Mouse (Mus musculus): ENCODE results near the gene Arid5a. TPM values are rescaled to one million over a fixed set of nuclear protein-coding genes. Genes with fewer than 3 reads are reported as not detected.

Gene Arid5a
- polyA plus RNA-seq, 1 experiment from 2014 or later: 2.2 TPM

DNA sequence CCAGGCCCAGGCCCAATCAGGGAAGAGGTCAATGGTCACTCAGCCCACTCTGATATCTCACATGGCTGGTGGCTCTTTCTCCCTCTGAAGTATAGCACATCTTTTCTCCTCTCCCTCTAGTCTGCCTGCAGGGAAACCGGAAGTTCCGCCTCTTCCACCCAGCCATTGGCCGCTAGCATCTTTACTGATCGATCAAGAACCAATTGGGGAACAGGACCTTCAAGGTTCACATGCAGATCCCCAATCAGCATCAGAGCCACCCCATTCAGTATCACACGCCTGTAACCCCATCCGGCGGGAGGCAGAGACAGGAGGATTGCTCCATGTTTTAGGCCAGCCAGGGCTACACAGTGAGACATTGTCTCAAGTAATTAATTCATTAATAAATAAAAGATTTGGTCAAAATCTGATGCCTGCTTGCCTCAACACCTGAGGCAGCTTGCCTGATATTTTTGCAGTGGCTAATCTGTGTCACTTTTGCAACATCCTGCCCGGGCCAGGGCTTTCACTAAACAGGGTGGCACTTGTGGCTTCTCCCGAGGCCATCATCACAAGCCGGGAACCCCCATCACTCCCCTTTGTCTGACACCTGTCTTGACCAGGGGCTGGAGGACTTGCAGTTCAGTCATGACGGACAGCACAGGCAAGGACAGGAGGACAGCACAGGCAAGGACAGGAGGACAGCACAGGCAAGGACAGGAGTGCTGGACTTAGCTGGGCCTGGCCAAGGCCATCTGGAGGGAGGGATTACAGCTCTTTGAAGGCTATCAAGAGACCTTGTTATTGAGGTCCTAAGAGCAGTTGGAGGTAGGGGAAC is 7.6 kb downstream of the Arid5a start:
- Histone ChIP-seq H3K4me1 (no peaks in the 10 kb centered on the region), H3K36me3 (ENCODE audit: poor library complexity, severe bottlenecking) (no peaks in the 10 kb centered on the region), H3K9ac (no peak overlapping the region), H3K4me3 (no peak overlapping the region), H3K4me2 (no peak overlapping the region), H3K27me3 (no peaks in the 10 kb centered on the region), H3K27ac (no peak overlapping the region), H3K9me3 (replicated peaks) (no peaks in the 10 kb centered on the region)
- WGBS: 93% methylated on average over 11 of the region's 11 CpGs
- ATAC-seq: peak; percentile 48; the same call in 1 of the 2 replicates

DNA sequence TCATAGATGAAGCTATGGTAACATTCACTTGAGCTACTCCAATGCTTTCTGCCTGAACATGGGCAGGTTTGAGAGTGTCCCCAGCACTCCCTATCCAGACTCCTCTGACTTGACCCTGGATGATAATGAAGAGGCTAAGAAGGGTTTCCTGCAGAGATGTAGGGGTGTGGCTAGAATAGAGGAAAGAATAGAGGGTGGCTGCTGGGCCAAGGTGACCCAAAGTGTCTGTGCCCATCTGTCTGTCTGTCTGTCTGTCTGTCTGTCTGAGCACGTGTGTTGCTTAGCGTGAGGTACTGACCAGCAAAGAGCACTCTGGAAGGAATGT is 8.2 kb downstream of the Arid5a start:
- no peaks in the 10 kb centered on the region for H3K36me3 ChIP-seq (ENCODE audit: poor library complexity, severe bottlenecking)
- H3K27ac ChIP-seq: no peak overlapping the region
- H3K4me3 ChIP-seq: no peak overlapping the region
- H3K9me3 ChIP-seq (replicated peaks): no peaks in the 10 kb centered on the region
- H3K27me3 ChIP-seq: no peaks in the 10 kb centered on the region
- 90% methylated on average over 2 of the region's 2 CpGs for WGBS
- ATAC-seq: no peak
- no peak overlapping the region for H3K9ac ChIP-seq
- no peak overlapping the region for H3K4me2 ChIP-seq
- H3K4me1 ChIP-seq: no peaks in the 10 kb centered on the region

DNA sequence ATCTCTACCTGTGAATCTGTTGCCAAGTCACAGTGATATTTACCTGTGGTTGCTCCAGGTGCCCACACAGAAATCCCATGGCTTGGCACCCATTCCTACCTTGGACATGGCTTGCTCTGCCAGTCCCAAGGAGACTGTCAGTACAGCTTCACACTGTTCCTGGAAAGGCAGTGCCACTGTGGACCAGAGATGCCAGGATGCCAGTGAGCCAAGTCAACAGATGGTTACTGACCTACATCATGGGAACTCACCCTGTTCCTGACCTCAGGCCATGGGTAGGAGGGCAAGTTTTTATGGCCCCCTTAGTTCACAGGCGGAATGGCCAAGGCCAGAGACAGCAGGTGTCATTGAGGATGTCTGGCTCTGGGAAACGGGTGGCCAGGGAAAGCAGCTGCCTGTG is 13.6 kb downstream of the Arid5a start:
- Histone ChIP-seq H3K36me3 (ENCODE audit: poor library complexity, severe bottlenecking) (0 out of 2 replicates have a peak, but pooled peaks cover 5% of the 10 kb centered on the region), H3K4me1 (no peaks in the 10 kb centered on the region), H3K4me2 (no peak overlapping the region), H3K9ac (no peak overlapping the region), H3K9me3 (replicated peaks) (no peaks in the 10 kb centered on the region), H3K4me3 (no peak overlapping the region), H3K27ac (no peak overlapping the region), H3K27me3 (no peaks in the 10 kb centered on the region)
- WGBS: 87% methylated on average over 2 of the region's 2 CpGs
- ATAC-seq: no peak

DNA sequence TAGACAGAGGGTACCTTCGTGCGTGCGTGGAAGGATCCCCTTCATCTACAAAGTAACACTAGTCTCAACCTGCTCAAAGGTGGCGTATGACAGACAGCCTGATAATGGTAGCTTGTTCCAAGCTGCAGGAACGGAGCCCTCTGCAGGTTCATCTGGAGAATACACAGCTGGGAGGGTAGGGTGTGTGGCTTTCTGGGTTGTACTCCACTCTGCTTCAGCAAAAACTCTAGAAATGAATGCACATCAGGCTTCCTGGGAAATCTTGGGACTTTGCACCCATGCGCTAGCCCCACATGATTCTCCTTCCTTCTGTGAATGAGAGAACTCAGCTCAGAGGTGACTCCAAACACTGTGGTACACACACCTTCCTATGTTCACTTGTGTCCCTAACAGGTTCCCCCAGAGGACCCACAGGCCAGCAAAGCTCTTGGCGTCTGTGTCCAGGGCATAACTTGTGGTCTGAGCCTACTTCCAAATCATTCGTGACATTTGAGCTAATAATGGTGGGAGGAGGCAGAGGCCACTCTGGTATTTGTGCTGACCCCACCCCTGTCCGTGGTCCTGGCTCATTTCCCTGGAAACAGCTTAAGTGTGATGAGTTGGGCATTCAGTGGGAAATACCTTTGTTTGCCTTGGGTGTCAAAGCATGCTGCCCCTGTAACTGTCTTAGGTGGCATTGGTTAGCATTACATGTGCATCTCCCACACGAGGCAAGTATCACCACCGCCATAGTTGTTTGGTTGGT is 14.5 kb downstream of the Arid5a start:
- H3K4me3 ChIP-seq: no peak overlapping the region
- no peak overlapping the region for H3K4me2 ChIP-seq
- H3K9ac ChIP-seq: no peak overlapping the region
- ATAC-seq: no peak
- H3K36me3 ChIP-seq (ENCODE audit: poor library complexity, severe bottlenecking): 0 out of 2 replicates have a peak, but pooled peaks cover 5% of the 10 kb centered on the region
- no peaks in the 10 kb centered on the region for H3K4me1 ChIP-seq
- no peak overlapping the region for H3K27ac ChIP-seq
- WGBS: 69% methylated on average over 11 of the region's 11 CpGs
- H3K9me3 ChIP-seq (replicated peaks): no peaks in the 10 kb centered on the region
- H3K27me3 ChIP-seq: no peaks in the 10 kb centered on the region

DNA sequence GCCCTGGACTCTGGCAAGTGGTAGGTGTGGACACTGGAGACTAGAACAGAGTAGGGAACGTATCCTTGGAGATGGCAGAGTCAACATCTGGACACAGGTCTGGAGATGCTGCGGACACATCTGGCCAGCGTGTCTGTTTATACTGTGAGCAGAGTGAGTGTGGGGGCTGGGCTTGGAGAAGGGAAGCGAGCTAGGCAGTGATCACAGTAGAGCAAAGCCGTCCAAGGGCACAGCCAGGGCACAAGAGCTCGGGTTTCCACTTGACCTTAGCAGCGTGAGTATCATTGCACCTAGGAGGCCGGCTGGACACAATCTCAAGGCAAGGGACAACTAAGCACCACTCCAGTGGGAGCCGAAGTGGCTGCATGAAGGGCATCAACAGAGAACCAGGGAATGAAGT is 15.5 kb downstream of the Arid5a start:
- Histone ChIP-seq H3K4me3 (no peak overlapping the region), H3K9me3 (replicated peaks) (no peaks in the 10 kb centered on the region), H3K36me3 (ENCODE audit: poor library complexity, severe bottlenecking) (peaks cover 14% of the 10 kb centered on the region; the same call in 1 of the 2 replicates), H3K27ac (no peak overlapping the region), H3K4me2 (no peak overlapping the region), H3K4me1 (no peaks in the 10 kb centered on the region), H3K9ac (no peak overlapping the region), H3K27me3 (no peaks in the 10 kb centered on the region)
- WGBS: 81% methylated on average over 9 of the region's 9 CpGs
- ATAC-seq: no peak

DNA sequence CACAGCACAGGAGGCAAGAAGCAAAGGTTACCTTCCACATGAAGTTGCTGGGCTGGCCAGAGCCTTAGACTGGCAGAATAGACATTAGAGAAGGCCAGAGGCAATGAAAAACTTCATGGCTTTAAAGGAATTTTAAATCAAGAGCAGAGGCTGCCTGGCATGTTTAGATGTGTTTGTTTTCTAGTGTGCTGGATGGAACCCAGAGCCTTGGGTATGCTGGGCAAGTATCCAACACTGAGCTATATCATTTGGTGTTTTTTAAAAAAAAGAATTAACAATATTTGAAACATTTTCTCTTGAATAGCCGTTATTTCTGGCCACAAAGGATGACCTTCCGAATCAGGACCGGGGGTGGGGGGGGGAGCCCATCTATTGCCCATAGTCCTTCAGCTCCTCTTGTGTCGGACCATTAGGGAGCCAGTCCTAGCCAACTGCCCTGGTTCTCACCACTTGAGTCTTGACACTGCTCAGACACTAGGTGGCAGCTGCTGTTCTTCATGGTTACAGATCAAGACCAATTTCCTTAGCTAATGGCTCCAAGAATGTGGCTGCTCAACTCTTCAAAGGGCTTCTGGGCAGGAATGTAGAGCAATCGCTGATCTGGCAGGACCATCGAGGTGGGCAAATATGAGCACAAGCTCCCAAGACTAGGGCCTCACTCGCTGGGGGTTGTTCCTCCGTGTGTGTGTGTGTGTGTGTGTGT is 16.4 kb downstream of the Arid5a start:
- no peak overlapping the region for H3K9ac ChIP-seq
- H3K27ac ChIP-seq: no peak overlapping the region
- no peaks in the 10 kb centered on the region for H3K9me3 ChIP-seq (replicated peaks)
- H3K36me3 ChIP-seq (ENCODE audit: poor library complexity, severe bottlenecking): peaks cover 14% of the 10 kb centered on the region; the same call in 1 of the 2 replicates
- H3K4me1 ChIP-seq: no peaks in the 10 kb centered on the region
- H3K4me3 ChIP-seq: no peak overlapping the region
- H3K4me2 ChIP-seq: no peak overlapping the region
- peak; percentile 63 for ATAC-seq
- 53% methylated on average over 8 of the region's 8 CpGs for WGBS
- no peaks in the 10 kb centered on the region for H3K27me3 ChIP-seq

GRCm38 (mm10) chr1:36325900-36326321 is 18.4 kb downstream of the Arid5a start:
- WGBS: 92% methylated on average over 2 of the region's 2 CpGs
- no peak for ATAC-seq
- H3K4me3 ChIP-seq: no peak overlapping the region
- no peak overlapping the region for H3K4me2 ChIP-seq
- no peak overlapping the region for H3K27ac ChIP-seq
- no peaks in the 10 kb centered on the region for H3K27me3 ChIP-seq
- no peak overlapping the region for H3K9ac ChIP-seq
- no peaks in the 10 kb centered on the region for H3K9me3 ChIP-seq (replicated peaks)
- peaks cover 17% of the 10 kb centered on the region for H3K36me3 ChIP-seq (ENCODE audit: poor library complexity, severe bottlenecking)
- no peaks in the 10 kb centered on the region for H3K4me1 ChIP-seq

GRCm38 (mm10) chr1:36326815-36327214 is 19.3 kb downstream of the Arid5a start:
- no peak overlapping the region for H3K27ac ChIP-seq
- ATAC-seq: no peak
- no peaks in the 10 kb centered on the region for H3K27me3 ChIP-seq
- no peak overlapping the region for H3K4me2 ChIP-seq
- WGBS: 93% methylated on average over 2 of the region's 2 CpGs
- no peak overlapping the region for H3K4me3 ChIP-seq
- H3K36me3 ChIP-seq (ENCODE audit: poor library complexity, severe bottlenecking): peaks cover 17% of the 10 kb centered on the region
- H3K4me1 ChIP-seq: no peaks in the 10 kb centered on the region
- no peaks in the 10 kb centered on the region for H3K9me3 ChIP-seq (replicated peaks)
- H3K9ac ChIP-seq: no peak overlapping the region

DNA sequence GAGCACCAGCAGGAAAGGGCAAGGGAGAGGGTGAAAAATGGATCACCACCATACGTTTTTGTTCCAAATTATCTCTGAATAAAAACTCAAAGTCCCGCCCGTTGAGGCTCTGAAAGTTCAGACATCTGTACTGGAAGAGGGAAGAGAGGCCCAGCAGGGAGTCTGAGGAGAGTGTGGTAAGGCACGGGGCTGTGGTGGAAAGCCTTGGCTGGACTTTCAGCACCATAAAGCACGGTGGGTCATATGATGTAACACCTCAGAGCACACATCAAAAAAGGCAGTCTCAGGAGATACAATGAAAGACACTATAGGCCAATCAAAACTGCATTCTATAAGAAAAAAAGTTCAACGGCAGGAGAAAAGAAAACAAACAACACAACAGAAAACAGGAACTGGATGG is 24.2 kb downstream of the Arid5a start:
- no peaks in the 10 kb centered on the region for H3K4me1 ChIP-seq
- no peak overlapping the region for H3K4me3 ChIP-seq
- H3K27me3 ChIP-seq: no peaks in the 10 kb centered on the region
- 76% methylated on average over 6 of the region's 6 CpGs for whole genome bisulfite sequencing
- H3K9ac ChIP-seq: no peak overlapping the region
- peaks cover 40% of the 10 kb centered on the region for H3K36me3 ChIP-seq (ENCODE audit: poor library complexity, severe bottlenecking)
- H3K4me2 ChIP-seq: no peak overlapping the region
- no peaks in the 10 kb centered on the region for H3K9me3 ChIP-seq (replicated peaks)
- no peak for ATAC-seq
- H3K27ac ChIP-seq: no peak overlapping the region

DNA sequence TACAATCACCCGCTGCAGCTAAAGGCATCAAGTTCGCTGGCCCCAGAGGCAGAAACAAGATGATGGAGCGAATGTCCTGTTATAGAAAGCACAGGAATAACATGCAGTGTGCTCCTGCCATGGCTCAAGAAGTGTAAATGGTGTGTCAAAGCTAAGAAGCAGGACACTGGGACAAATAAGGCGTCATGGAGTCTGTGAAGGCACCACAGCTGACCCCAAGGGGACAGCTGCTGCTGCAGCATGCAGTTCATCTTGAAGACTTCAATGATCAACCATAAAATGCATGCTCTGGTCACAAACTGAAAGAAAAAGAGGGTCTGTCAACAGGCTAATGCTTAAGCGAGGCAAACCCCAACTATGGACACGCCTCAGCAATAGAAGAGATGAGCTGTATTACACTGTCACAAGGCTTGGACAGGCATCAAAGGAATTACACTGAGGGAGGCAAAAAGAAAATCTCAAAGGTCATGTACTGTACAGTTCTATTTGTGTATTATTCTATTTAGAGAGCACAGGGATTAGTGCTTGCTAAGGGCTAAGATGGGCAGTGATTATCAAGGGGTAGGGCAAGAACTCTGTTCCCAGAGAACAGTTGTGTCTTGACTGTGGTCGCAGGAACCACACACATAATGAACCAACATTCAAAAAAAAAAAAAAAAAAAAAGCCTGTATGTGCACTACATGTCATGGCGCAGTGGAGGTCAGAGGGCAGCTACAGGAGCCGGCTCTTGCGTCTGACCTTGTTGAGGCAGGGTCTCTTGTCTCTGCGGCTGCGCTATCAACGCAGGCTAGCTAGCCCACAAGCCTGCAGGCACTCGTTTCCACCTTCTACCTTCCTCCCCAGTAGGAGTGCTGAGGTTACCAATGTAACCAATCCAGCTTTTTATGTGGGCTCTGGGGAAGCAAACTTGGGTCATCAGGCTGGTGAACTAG is 25.7 kb downstream of the Arid5a start:
- H3K27ac ChIP-seq: no peak overlapping the region
- no peak overlapping the region for H3K9ac ChIP-seq
- H3K9me3 ChIP-seq (replicated peaks): no peaks in the 10 kb centered on the region
- no peaks in the 10 kb centered on the region for H3K4me1 ChIP-seq
- peaks cover 46% of the 10 kb centered on the region for H3K36me3 ChIP-seq (ENCODE audit: poor library complexity, severe bottlenecking)
- H3K4me2 ChIP-seq: no peak overlapping the region
- no peaks in the 10 kb centered on the region for H3K27me3 ChIP-seq
- WGBS: 86% methylated on average over 14 of the region's 14 CpGs
- no peak for ATAC-seq
- no peak overlapping the region for H3K4me3 ChIP-seq

DNA sequence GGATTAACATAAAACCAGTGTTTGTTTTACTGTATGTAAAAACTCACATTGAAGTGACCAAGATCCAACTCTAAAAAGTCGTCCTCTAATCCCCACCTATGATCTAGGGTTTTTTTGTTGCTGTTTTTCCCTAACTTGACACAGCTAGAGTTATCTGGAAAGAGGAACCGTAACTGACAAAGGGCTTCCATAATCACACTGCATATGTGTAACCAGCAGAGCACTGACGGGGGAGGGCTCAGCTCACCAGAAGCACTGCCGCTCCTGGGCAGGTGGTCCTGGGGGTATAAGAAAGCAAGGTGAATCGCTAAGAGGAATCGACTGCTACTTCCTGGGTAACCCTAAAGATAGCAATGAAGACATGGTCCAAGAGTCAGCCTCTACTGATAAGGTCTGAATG is 35.0 kb downstream of the Arid5a start:
- Histone ChIP-seq H3K9me3 (replicated peaks) (no peaks in the 10 kb centered on the region), H3K27me3 (no peaks in the 10 kb centered on the region), H3K9ac (no peak overlapping the region), H3K4me3 (no peak overlapping the region), H3K4me2 (no peak overlapping the region), H3K36me3 (ENCODE audit: poor library complexity, severe bottlenecking) (peaks cover 98% of the 10 kb centered on the region), H3K27ac (no peak overlapping the region), H3K4me1 (no peaks in the 10 kb centered on the region)
- WGBS: 96% methylated on average over 6 of the region's 6 CpGs
- ATAC-seq: no peak

Measured in forebrain, embryonic 13.5 days (tissue).